Mouse (Mus musculus) heart, postnatal 10 days (tissue): ENCODE measurements around the gene Rab4b. TPM values are rescaled to one million over a fixed set of nuclear protein-coding genes. Genes with fewer than 3 reads are reported as not detected.

Experiments used
- DNase-seq, 2 experiments: peaks; one replicate each; pipeline ENCODE4 v3.0.0; 2021
- intact Hi-C: fragments of 180-260 bp; cut with DNase I; formaldehyde crosslinking; loops from one replicate; pipeline ENCODE4 v1.15.1; 2025
- total RNA-seq, 2 experiments: library from RNA; stranded (reverse); gene quantifications; 2 replicates each; pipeline ENCODE4 v1.2.3; 2021

Rab4b gene
- total RNA-seq, 2 experiments from 2014 or later = 21.9 to 22.8 TPM

- intact Hi-C loops = no loop called here
- DNase-seq = no peak
These were observed 10.7 kb upstream of the Rab4b start for GRCm38 (mm10) chr7:27189271-27189931.

GRCm38 (mm10) chr7:27185986-27186385 lies 7.3 kb upstream of the Rab4b start:
- no peak for DNase-seq
- intact Hi-C loops = no loop called here

- DNase-seq = no peak
- intact Hi-C loops = no loop called here
These were observed 6.3 kb upstream of the Rab4b start for GRCm38 (mm10) chr7:27184964-27185363.

GRCm38 (mm10) chr7:27182498-27182897 lies 3.8 kb upstream of the Rab4b start:
- DNase-seq = no peak
- intact Hi-C loops = no loop called here

- DNase-seq = no peak
- intact Hi-C loops = loop anchor here (2.0 kb wide), 1 partner anchor 14 kb away; the partner anchor contains the start of gene BC024978
These were observed 2.4 kb upstream of the Rab4b start, which contains the start of the genes Gm21983 and Mia for GRCm38 (mm10) chr7:27180837-27181695. Gene Gm21983, minus strand, starts transcription at chr7:27181086. Gene Mia, minus strand, starts transcription at chr7:27181157.

- intact Hi-C loops = loop anchor here (2.0 kb wide), 1 partner anchor 15 kb away; the partner anchor contains the start of gene BC024978
- peak; percentile 68 to 72 for DNase-seq
These were observed 1.3 kb upstream of the Rab4b start for GRCm38 (mm10) chr7:27180036-27180435.

GRCm38 (mm10) chr7:27179217-27179918 lies 672 bp upstream of the Rab4b start:
- intact Hi-C loops = no loop called here
- DNase-seq = no peak

GRCm38 (mm10) chr7:27177942-27178323 lies 763 bp downstream of the Rab4b start:
- intact Hi-C loops = no loop called here
- DNase-seq = no peak

GRCm38 (mm10) chr7:27174896-27175295 lies 3.8 kb downstream of the Rab4b start:
- intact Hi-C loops = no loop called here

GRCm38 (mm10) chr7:27174496-27174895 lies 4.2 kb downstream of the Rab4b start:
- intact Hi-C loops = no loop called here
- DNase-seq = no peak

More at GRCm38 (mm10) chr7:27174896-27175295, 3.8 kb downstream of the Rab4b start:
- no peak for DNase-seq

GRCm38 (mm10) chr7:27170981-27171380 lies 7.7 kb downstream of the Rab4b start:
- no peak for DNase-seq
- intact Hi-C loops = no loop called here

- intact Hi-C loops = loop anchor here (10.0 kb wide), 1 partner anchor 306 kb away; the partner anchor contains the start of gene Sertad3
- DNase-seq = no peak
These were observed 10.3 kb downstream of the Rab4b start for GRCm38 (mm10) chr7:27168371-27168770.

- intact Hi-C loops = loop anchor here (2.0 to 10.0 kb wide), 2 partner anchors 61 to 307 kb away; partner anchors contain the start of genes Itpkc and Sertad3
These were observed 11.1 kb downstream of the Rab4b start for GRCm38 (mm10) chr7:27167475-27168094.

GRCm38 (mm10) chr7:27166614-27167474 lies 11.9 kb downstream of the Rab4b start, which contains the start of gene Egln2:
Gene Egln2, minus strand, starts transcription at chr7:27166802.
- intact Hi-C loops = loop anchor here (2.0 to 10.0 kb wide), 2 partner anchors 62 to 308 kb away; partner anchors contain the start of genes Itpkc and Sertad3
- peak; percentile 96 for DNase-seq

More at GRCm38 (mm10) chr7:27167475-27168094, 11.1 kb downstream of the Rab4b start:
- DNase-seq = no peak

- intact Hi-C loops = loop anchor here (2.0 to 10.0 kb wide), 2 partner anchors 63 to 309 kb away; partner anchors contain the start of genes Itpkc and Sertad3
- peak; percentile 91 to 92 for DNase-seq
These were observed 12.5 kb downstream of the Rab4b start for GRCm38 (mm10) chr7:27166229-27166613.

GRCm38 (mm10) chr7:27165696-27166095 lies 13.0 kb downstream of the Rab4b start:
- intact Hi-C loops = loop anchor here (2.0 to 10.0 kb wide), 2 partner anchors 63 to 309 kb away; partner anchors contain the start of genes Itpkc and Sertad3
- DNase-seq = no peak

- intact Hi-C loops = loop anchor here (10.0 kb wide), 1 partner anchor 310 kb away; the partner anchor contains the start of gene Sertad3
- no peak for DNase-seq
These were observed 13.6 kb downstream of the Rab4b start for GRCm38 (mm10) chr7:27165007-27165655.
